Mouse (Mus musculus) MEL (cell line): Measurements from ENCODE around the gene Gm44965.

ENCODE experiments used
- CTCF ChIP-seq, 3 experiments: IDR thresholded peaks in 2 of 3; conservative IDR thresholded peaks in 1 of 3; 2 replicates each; pipeline ENCODE4 v1.5.1; 2011 to 2012; ENCODE audit warnings: low read length in 3 of 3, low read depth in 2 of 3, mild to moderate bottlenecking in 2 of 3, improper control_type of control experiment in 1 of 3, inconsistent platforms in 1 of 3, mixed read lengths in 1 of 3, moderate library complexity in 1 of 3; ENCODE audit not compliant: control insufficient read depth in 1 of 3, insufficient read depth in 1 of 3, poor library complexity in 1 of 3, severe bottlenecking in 1 of 3
- E2F4 ChIP-seq: IDR thresholded peaks from 2 replicates; pipeline ENCODE4 v1.6.1; 2011; ENCODE audit warnings: low read depth, low read length, improper control_type of control experiment, borderline replicate concordance
- ELF1 ChIP-seq: IDR thresholded peaks from 2 replicates; pipeline ENCODE4 v1.6.1; 2014; ENCODE audit warnings: low read depth, mild to moderate bottlenecking, inconsistent platforms, low read length, improper control_type of control experiment, moderate library complexity
- EP300 ChIP-seq, 2 experiments: IDR thresholded peaks; 2 replicates each; pipeline ENCODE4 v1.6.1; 2011; ENCODE audit warnings: improper control_type of control experiment in 2 of 2, low read length in 2 of 2, low read depth in 1 of 2, mild to moderate bottlenecking in 1 of 2
- GATA1 ChIP-seq: IDR thresholded peaks from 2 replicates; pipeline ENCODE4 v1.6.1; 2011; ENCODE audit warnings: low read depth, low read length, improper control_type of control experiment
- JUND ChIP-seq: IDR thresholded peaks from 2 replicates; pipeline ENCODE4 v1.6.1; 2011; ENCODE audit warnings: low read depth, mild to moderate bottlenecking, improper control_type of control experiment, low read length
- MXI1 ChIP-seq: IDR thresholded peaks from 2 replicates; pipeline ENCODE4 v1.6.1; 2011; ENCODE audit warnings: mild to moderate bottlenecking, low read depth, low read length, improper control_type of control experiment
- POLR2A ChIP-seq, 2 experiments: IDR thresholded peaks; 2 replicates each; pipeline ENCODE4 v1.6.1; 2011 to 2012; ENCODE audit warnings: low read length in 2 of 2, mild to moderate bottlenecking in 2 of 2, control low read depth in 1 of 2, improper control_type of control experiment in 1 of 2, low read depth in 1 of 2, moderate library complexity in 1 of 2; ENCODE audit not compliant: control insufficient read depth in 1 of 2, insufficient read depth in 1 of 2, poor library complexity in 1 of 2
- POLR2AphosphoS2 ChIP-seq: IDR thresholded peaks from 2 replicates; pipeline ENCODE4 v1.6.1; 2011; ENCODE audit warnings: low read length, improper control_type of control experiment
- RAD21 ChIP-seq: IDR thresholded peaks from 2 replicates; pipeline ENCODE4 v1.6.1; 2011; ENCODE audit warnings: mild to moderate bottlenecking, low read depth, low read length, improper control_type of control experiment
- TCF12 ChIP-seq: IDR thresholded peaks from 2 replicates; pipeline ENCODE4 v1.6.1; 2014; ENCODE audit warnings: low read depth, mild to moderate bottlenecking, inconsistent platforms, low read length, improper control_type of control experiment, moderate library complexity
- USF2 ChIP-seq, 2 experiments: IDR thresholded peaks; 2 replicates each; pipeline ENCODE4 v1.6.1; 2011 to 2012; ENCODE audit warnings: improper control_type of control experiment in 2 of 2, low read length in 2 of 2, borderline replicate concordance in 1 of 2, inconsistent platforms in 1 of 2, low read depth in 1 of 2, mild to moderate bottlenecking in 1 of 2; ENCODE audit not compliant: insufficient read depth in 1 of 2
- ZKSCAN1 ChIP-seq: IDR thresholded peaks from 2 replicates; pipeline ENCODE4 v1.6.1; 2012; ENCODE audit warnings: low read depth, mild to moderate bottlenecking, inconsistent platforms, low read length, improper control_type of control experiment, moderate library complexity

GRCm38 (mm10) chr6:48594043-48594738 lies 450 bp downstream of the Gm44965 start:
- TF ChIP-seq CTCF (IDR thresholded peaks at IDR 0.05 in 2 of 3, conservative IDR thresholded peaks at IDR 0.05 in 1 of 3; ENCODE audit: control insufficient read depth in 1 of 3, insufficient read depth in 1 of 3, low read depth in 2 of 3, low read length in 3 of 3, poor library complexity in 1 of 3, severe bottlenecking in 1 of 3) = no peak
- no peak for TF ChIP-seq GATA1
- no peak for TF ChIP-seq EP300 (IDR thresholded peaks at IDR 0.05; ENCODE audit: low read depth in 1 of 2, low read length in 2 of 2)
- no peak for TF ChIP-seq JUND
- TF ChIP-seq USF2 (IDR thresholded peaks at IDR 0.05; ENCODE audit: borderline replicate concordance in 1 of 2, insufficient read depth in 1 of 2, low read depth in 1 of 2, low read length in 2 of 2) = no peak
- no peak for TF ChIP-seq TCF12
- TF ChIP-seq POLR2A (IDR thresholded peaks at IDR 0.05; ENCODE audit: control insufficient read depth in 1 of 2, insufficient read depth in 1 of 2, low read depth in 1 of 2, low read length in 2 of 2, poor library complexity in 1 of 2) = 0 out of 4 replicates have a peak, but pooled peaks of 1 of the 2 experiments have one; percentile 22
- TF ChIP-seq POLR2AphosphoS2 = no peak
- TF ChIP-seq E2F4 = no peak
- TF ChIP-seq ELF1 = no peak
- no peak for TF ChIP-seq RAD21
- no peak for TF ChIP-seq ZKSCAN1
- TF ChIP-seq MXI1 = no peak
